Mouse (Mus musculus): Measurements from ENCODE around the gene Cbln3. TPM values are rescaled to one million over a fixed set of nuclear protein-coding genes. Genes with fewer than 3 reads are reported as not detected.
A peak's percentile ranks its signal among the peaks of the same experiment; 100 is the strongest.

The Cbln3 gene
- polyA plus RNA-seq, 1 experiment from 2014 or later: 0.56 TPM

- TF ChIP-seq EP300 (optimal IDR thresholded peaks at IDR 0.05) (no peak), CTCF (IDR thresholded peaks at IDR 0.05; ENCODE audit: low read depth) (no peak)
- H3K27ac ChIP-seq (replicated peaks): peak within 1 kb of the TSS; percentile 98
- H3K4me2 ChIP-seq (replicated peaks; ENCODE audit: low read depth): peak within 1 kb of the TSS; percentile 80
- peak; percentile 88 for ATAC-seq (ENCODE audit: low FRiP score, low TSS enrichment)
- under 1% methylated on average over 26 of the region's 30 CpGs for WGBS
- H3K9ac ChIP-seq (ENCODE audit: low read length): peak within 1 kb of the TSS; percentile 93
- H3K9me3 ChIP-seq (ENCODE audit: control insufficient read depth, low read length): no peaks in the 10 kb centered on the region
- H3K27me3 ChIP-seq (ENCODE audit: control insufficient read depth, insufficient read depth, low read length): no peaks in the 10 kb centered on the region
- H3K4me3 ChIP-seq (ENCODE audit: low read depth, low read length): peak within 1 kb of the TSS; percentile 81
- peaks cover 17% of the 10 kb centered on the region for H3K36me3 ChIP-seq (ENCODE audit: control insufficient read depth, insufficient read depth, low read length)
- peak; percentile 94 for DNase-seq (ENCODE audit: low spot score)
- peaks cover 2% of the 10 kb centered on the region; the same call in 1 of the 2 replicates for H3K4me1 ChIP-seq (replicated peaks; ENCODE audit: control insufficient read depth, insufficient read depth)
Observed at GRCm38 (mm10) chr14:55884713-55885113, 521 bp upstream of the Cbln3 start, which contains the start of gene Khnyn. TSS of gene Khnyn (plus strand) at chr14:55884947.

- WGBS: 83% methylated on average over 12 of the region's 12 CpGs
- TF ChIP-seq EP300 (optimal IDR thresholded peaks at IDR 0.05) (no peak), CTCF (IDR thresholded peaks at IDR 0.05; ENCODE audit: low read depth) (no peak)
- Histone ChIP-seq H3K4me2 (replicated peaks; ENCODE audit: low read depth) (no peak overlapping the region), H3K4me3 (ENCODE audit: low read depth, low read length) (no peak overlapping the region), H3K36me3 (ENCODE audit: control insufficient read depth, insufficient read depth, low read length) (peaks cover 10% of the 10 kb centered on the region), H3K27me3 (ENCODE audit: control insufficient read depth, insufficient read depth, low read length) (no peaks in the 10 kb centered on the region), H3K4me1 (replicated peaks; ENCODE audit: control insufficient read depth, insufficient read depth) (peaks cover 2% of the 10 kb centered on the region; the same call in 1 of the 2 replicates), H3K9ac (ENCODE audit: low read length) (no peak overlapping the region), H3K27ac (replicated peaks) (peak overlapping the region; percentile 98), H3K9me3 (ENCODE audit: control insufficient read depth, low read length) (no peaks in the 10 kb centered on the region)
- ATAC-seq (ENCODE audit: low FRiP score, low TSS enrichment) (no peak), DNase-seq (ENCODE audit: low spot score) (no peak)
Observed at GRCm38 (mm10) chr14:55883663-55884062, 529 bp downstream of the Cbln3 start.

- peak overlapping the region; percentile 86 for H3K27ac ChIP-seq (replicated peaks)
- WGBS: 93% methylated on average over 13 of the region's 13 CpGs
Observed at GRCm38 (mm10) chr14:55883149-55883661, 987 bp downstream of the Cbln3 start.

GRCm38 (mm10) chr14:55882171-55882641 lies 2.0 kb downstream of the Cbln3 start:
- Histone ChIP-seq H3K27ac (replicated peaks) (peak overlapping the region; percentile 86), H3K4me3 (ENCODE audit: low read depth, low read length) (no peak overlapping the region), H3K27me3 (ENCODE audit: control insufficient read depth, insufficient read depth, low read length) (no peaks in the 10 kb centered on the region), H3K9me3 (ENCODE audit: control insufficient read depth, low read length) (no peaks in the 10 kb centered on the region), H3K4me2 (replicated peaks; ENCODE audit: low read depth) (no peak overlapping the region), H3K9ac (ENCODE audit: low read length) (0 out of 2 replicates have a peak overlapping the region, but pooled peaks have one; percentile 27), H3K36me3 (ENCODE audit: control insufficient read depth, insufficient read depth, low read length) (peaks cover 5% of the 10 kb centered on the region), H3K4me1 (replicated peaks; ENCODE audit: control insufficient read depth, insufficient read depth) (peaks cover 2% of the 10 kb centered on the region; the same call in 1 of the 2 replicates)
- DNase-seq (ENCODE audit: low spot score): peak; percentile 85
- peak; percentile 88 for ATAC-seq (ENCODE audit: low FRiP score, low TSS enrichment)
- TF ChIP-seq EP300 (optimal IDR thresholded peaks at IDR 0.05): no peak
- no peak for TF ChIP-seq CTCF (IDR thresholded peaks at IDR 0.05; ENCODE audit: low read depth)
- 36% methylated on average over 6 of the region's 6 CpGs for WGBS

More at GRCm38 (mm10) chr14:55883149-55883661, 987 bp downstream of the Cbln3 start:
- peaks cover 10% of the 10 kb centered on the region for H3K36me3 ChIP-seq (ENCODE audit: control insufficient read depth, insufficient read depth, low read length)
- TF ChIP-seq EP300 (optimal IDR thresholded peaks at IDR 0.05) (no peak), CTCF (IDR thresholded peaks at IDR 0.05; ENCODE audit: low read depth) (no peak)
- H3K9ac ChIP-seq (ENCODE audit: low read length): no peak overlapping the region
- H3K9me3 ChIP-seq (ENCODE audit: control insufficient read depth, low read length): no peaks in the 10 kb centered on the region
- H3K4me1 ChIP-seq (replicated peaks; ENCODE audit: control insufficient read depth, insufficient read depth): peaks cover 2% of the 10 kb centered on the region; the same call in 1 of the 2 replicates
- H3K27me3 ChIP-seq (ENCODE audit: control insufficient read depth, insufficient read depth, low read length): no peaks in the 10 kb centered on the region
- H3K4me3 ChIP-seq (ENCODE audit: low read depth, low read length): no peak overlapping the region
- DNase-seq (ENCODE audit: low spot score): no peak
- no peak overlapping the region for H3K4me2 ChIP-seq (replicated peaks; ENCODE audit: low read depth)
- ATAC-seq (ENCODE audit: low FRiP score, low TSS enrichment): no peak

DNA sequence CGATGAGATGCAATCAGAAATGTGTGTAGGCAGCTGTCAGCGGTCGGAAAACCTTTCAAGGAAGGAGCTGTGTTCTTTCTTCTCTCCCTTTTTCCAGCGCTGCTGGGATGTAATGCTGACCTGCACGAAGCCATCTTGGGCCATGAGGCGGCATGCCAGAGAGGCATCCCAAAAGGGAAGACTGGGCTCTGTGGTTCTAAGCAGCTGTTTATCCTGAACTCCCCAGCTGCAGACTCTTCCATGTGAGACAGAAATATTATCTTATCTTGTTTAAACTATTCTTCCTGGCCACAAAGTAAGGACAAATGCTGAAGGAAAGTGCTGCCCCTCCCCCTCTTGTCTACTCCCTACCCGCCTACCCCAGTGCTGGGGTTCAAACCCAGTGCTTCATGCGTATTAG lies 3.2 kb downstream of the Cbln3 start:
- no peak for ATAC-seq (ENCODE audit: low FRiP score, low TSS enrichment)
- no peak overlapping the region for H3K27ac ChIP-seq (replicated peaks)

DNA sequence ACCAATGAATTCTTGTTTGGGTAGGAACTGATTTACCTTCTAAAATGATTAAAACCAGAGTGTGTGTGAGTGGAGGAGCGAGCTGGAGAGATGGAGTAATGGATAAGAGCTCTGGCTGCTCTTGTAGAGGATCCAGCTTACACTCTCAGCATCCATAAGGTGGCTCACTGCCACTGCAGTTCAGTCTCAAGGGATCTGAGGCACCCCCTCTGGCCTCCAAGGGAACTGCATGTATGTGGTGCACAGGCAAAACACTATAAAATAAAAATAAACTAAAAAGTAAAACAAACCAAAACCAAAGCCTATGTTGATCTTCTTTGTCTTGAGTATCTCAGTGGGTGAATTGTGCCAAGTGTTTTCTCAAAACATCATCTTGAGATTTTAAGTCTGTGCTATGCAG lies 4.6 kb downstream of the Cbln3 start:
- no peak overlapping the region for H3K4me3 ChIP-seq (ENCODE audit: low read depth, low read length)
- H3K4me1 ChIP-seq (replicated peaks; ENCODE audit: control insufficient read depth, insufficient read depth): peaks cover 2% of the 10 kb centered on the region; the same call in 1 of the 2 replicates
- DNase-seq (ENCODE audit: low spot score) (peak; percentile 83), ATAC-seq (ENCODE audit: low FRiP score, low TSS enrichment) (no peak)
- no peak overlapping the region for H3K9ac ChIP-seq (ENCODE audit: low read length)
- H3K27me3 ChIP-seq (ENCODE audit: control insufficient read depth, insufficient read depth, low read length): no peaks in the 10 kb centered on the region
- no peak overlapping the region for H3K4me2 ChIP-seq (replicated peaks; ENCODE audit: low read depth)
- no peaks in the 10 kb centered on the region for H3K9me3 ChIP-seq (ENCODE audit: control insufficient read depth, low read length)
- 44% methylated on average over 1 of the region's 1 CpGs for WGBS
- no peaks in the 10 kb centered on the region for H3K36me3 ChIP-seq (ENCODE audit: control insufficient read depth, insufficient read depth, low read length)
- no peak overlapping the region for H3K27ac ChIP-seq (replicated peaks)
- TF ChIP-seq EP300 (optimal IDR thresholded peaks at IDR 0.05) (no peak), CTCF (IDR thresholded peaks at IDR 0.05; ENCODE audit: low read depth) (peak; percentile 94)

More for the DNA sequence above, 3.2 kb downstream of the Cbln3 start:
- no peak for DNase-seq (ENCODE audit: low spot score)
- Histone ChIP-seq H3K36me3 (ENCODE audit: control insufficient read depth, insufficient read depth, low read length) (no peaks in the 10 kb centered on the region), H3K9me3 (ENCODE audit: control insufficient read depth, low read length) (no peaks in the 10 kb centered on the region), H3K4me1 (replicated peaks; ENCODE audit: control insufficient read depth, insufficient read depth) (peaks cover 2% of the 10 kb centered on the region; the same call in 1 of the 2 replicates), H3K27me3 (ENCODE audit: control insufficient read depth, insufficient read depth, low read length) (no peaks in the 10 kb centered on the region), H3K9ac (ENCODE audit: low read length) (no peak overlapping the region), H3K4me2 (replicated peaks; ENCODE audit: low read depth) (no peak overlapping the region), H3K4me3 (ENCODE audit: low read depth, low read length) (no peak overlapping the region)
- TF ChIP-seq EP300 (optimal IDR thresholded peaks at IDR 0.05) (no peak), CTCF (IDR thresholded peaks at IDR 0.05; ENCODE audit: low read depth) (no peak)
- WGBS: 71% methylated on average over 8 of the region's 8 CpGs

Data from stomach, postnatal 0 days (tissue).